Mouse (Mus musculus) intestine, embryonic 16.5 days (tissue): ENCODE results near the gene Il11ra1. TPM values are rescaled to one million over a fixed set of nuclear protein-coding genes. Genes with fewer than 3 reads are reported as not detected.
"Not testable (repeated sequence)": the region's sequence is repeated elsewhere in the genome, so short reads cannot be mapped to it uniquely, and the experiment has no call there.

Source experiments
- ATAC-seq: fragments of 200-750 bp; cut with Nextera tagmentation; 2 replicates; pipeline ENCODE4 v1.8.0; 2017; ENCODE audit warnings: moderate TSS enrichment, moderate library complexity
- H3K27ac ChIP-seq: fragments of 300-500 bp; sonication (generic); 2 replicates; pipeline ENCODE4 v1.5.1; 2014; ENCODE audit warnings: mild to moderate bottlenecking, low read length
- H3K27me3 ChIP-seq: fragments of 300-500 bp; sonication (generic); replicated peaks from 2 replicates; pipeline ENCODE4 v1.6.1; 2014; ENCODE audit warnings: low read length, control low read depth, mixed read lengths; ENCODE audit not compliant: control insufficient read depth, insufficient read depth
- H3K36me3 ChIP-seq: fragments of 300-500 bp; sonication (generic); 2 replicates; pipeline ENCODE4 v1.6.1; 2014; ENCODE audit warnings: low read length, control low read depth; ENCODE audit not compliant: control insufficient read depth, insufficient read depth
- H3K4me1 ChIP-seq: fragments of 300-500 bp; sonication (generic); 2 replicates; pipeline ENCODE4 v1.6.1; 2014; ENCODE audit warnings: low read length, control low read depth, mixed read lengths; ENCODE audit not compliant: control insufficient read depth, insufficient read depth
- H3K4me2 ChIP-seq: fragments of 300-500 bp; sonication (generic); 2 replicates; pipeline ENCODE4 v1.6.1; 2014; ENCODE audit warnings: low read depth, low read length, control low read depth
- H3K4me3 ChIP-seq: fragments of 300-500 bp; sonication (generic); 2 replicates; pipeline ENCODE4 v1.5.1; 2014; ENCODE audit warnings: mild to moderate bottlenecking, low read length
- H3K9ac ChIP-seq: fragments of 300-500 bp; sonication (generic); 2 replicates; pipeline ENCODE4 v1.6.1; 2014; ENCODE audit warnings: low read depth, low read length
- H3K9me3 ChIP-seq: fragments of 300-500 bp; sonication (generic); 2 replicates; pipeline ENCODE4 v1.6.1; 2016; ENCODE audit warnings: low read length, control low read depth; ENCODE audit not compliant: control insufficient read depth
- WGBS: fragments of 180-500 bp; shearing (Covaris S2); extraction: QIAGEN DNeasy Blood & Tissue Kit; methylation state at CpG from one replicate; pipeline ENCODE4 v1.1.7; 2014; 5-methylcytosine and 5-hydroxymethylcytosine counted together
- polyA plus RNA-seq: library from polyadenylated mRNA; unstranded; fragments of >200 nt; fragmentation: Nextera tagmentation; extraction: Ambion mirVana; gene quantifications from 2 replicates; pipeline ENCODE4 v1.2.1, GENCODE M21; 2015

Gene Il11ra1
- polyA plus RNA-seq, 1 experiment from 2014 or later: 125 TPM

GRCm38 (mm10) chr4:41760288-41760721, 60.5 kb downstream of the Il11ra1 start:
- peak overlapping the region; percentile 95 for H3K27ac ChIP-seq
- H3K4me1 ChIP-seq: peaks cover 42% of the 10 kb centered on the region
- 0 out of 2 replicates have a peak, but pooled peaks cover 6% of the 10 kb centered on the region for H3K36me3 ChIP-seq
- H3K4me3 ChIP-seq: peak overlapping the region; percentile 52
- under 1% methylated on average over 15 of the region's 15 CpGs for WGBS
- H3K9ac ChIP-seq: peak overlapping the region; percentile 73
- peak overlapping the region; percentile 75 for H3K4me2 ChIP-seq
- no peaks in the 10 kb centered on the region for H3K27me3 ChIP-seq
- H3K9me3 ChIP-seq: no peaks in the 10 kb centered on the region
- ATAC-seq: peak; percentile 94

- WGBS: 66% methylated on average over 4 of the region's 4 CpGs
- ATAC-seq: peak; percentile 6; the same call in 1 of the 2 replicates
- H3K4me3 ChIP-seq: peak overlapping the region; percentile 52
Measured at GRCm38 (mm10) chr4:41760911-41761310, 61.1 kb downstream of the Il11ra1 start.

GRCm38 (mm10) chr4:41761680-41762079, 61.9 kb downstream of the Il11ra1 start:
- H3K4me2 ChIP-seq: peak overlapping the region; percentile 75
- H3K27ac ChIP-seq: peak overlapping the region; percentile 95
- peak overlapping the region; percentile 52 for H3K4me3 ChIP-seq
- ATAC-seq: no peak
- no peaks in the 10 kb centered on the region for H3K9me3 ChIP-seq
- no peaks in the 10 kb centered on the region for H3K27me3 ChIP-seq
- peaks cover 36% of the 10 kb centered on the region for H3K4me1 ChIP-seq
- peak overlapping the region; percentile 73 for H3K9ac ChIP-seq
- 0 out of 2 replicates have a peak, but pooled peaks cover 6% of the 10 kb centered on the region for H3K36me3 ChIP-seq

More at GRCm38 (mm10) chr4:41760911-41761310, 61.1 kb downstream of the Il11ra1 start:
- H3K27me3 ChIP-seq: no peaks in the 10 kb centered on the region
- H3K27ac ChIP-seq: peak overlapping the region; percentile 95
- peak overlapping the region; percentile 73 for H3K9ac ChIP-seq
- peaks cover 42% of the 10 kb centered on the region for H3K4me1 ChIP-seq
- peak overlapping the region; percentile 75 for H3K4me2 ChIP-seq
- no peaks in the 10 kb centered on the region for H3K9me3 ChIP-seq
- 0 out of 2 replicates have a peak, but pooled peaks cover 6% of the 10 kb centered on the region for H3K36me3 ChIP-seq

GRCm38 (mm10) chr4:41762099-41762687, 62.4 kb downstream of the Il11ra1 start:
- peak; percentile 2; the same call in 1 of the 2 replicates for ATAC-seq
- WGBS: 33% methylated on average over 8 of the region's 8 CpGs
- 0 out of 2 replicates have a peak, but pooled peaks cover 4% of the 10 kb centered on the region for H3K36me3 ChIP-seq
- H3K9ac ChIP-seq: peak overlapping the region; percentile 53
- peaks cover 34% of the 10 kb centered on the region for H3K4me1 ChIP-seq
- peak overlapping the region; percentile 95 for H3K27ac ChIP-seq
- no peaks in the 10 kb centered on the region for H3K27me3 ChIP-seq
- peak overlapping the region; percentile 75 for H3K4me2 ChIP-seq
- H3K9me3 ChIP-seq: no peaks in the 10 kb centered on the region
- peak overlapping the region; percentile 19; the same call in 1 of the 2 replicates for H3K4me3 ChIP-seq

GRCm38 (mm10) chr4:41762688-41763114, 62.9 kb downstream of the Il11ra1 start:
- Histone ChIP-seq H3K4me1 (peaks cover 29% of the 10 kb centered on the region), H3K9ac (peak overlapping the region; percentile 53; the same call in 1 of the 2 replicates), H3K27ac (peak overlapping the region; percentile 95), H3K4me2 (peak overlapping the region; percentile 75), H3K4me3 (peak overlapping the region; percentile 19; the same call in 1 of the 2 replicates)
- ATAC-seq, H3K27me3 ChIP-seq, H3K36me3 ChIP-seq, H3K9me3 ChIP-seq: not testable (repeated sequence)
- 41% methylated on average over 8 of the region's 8 CpGs for WGBS

- not testable (repeated sequence) for H3K27me3 ChIP-seq, H3K36me3 ChIP-seq, H3K4me3 ChIP-seq, H3K27ac ChIP-seq, ATAC-seq, H3K9me3 ChIP-seq, H3K4me2 ChIP-seq, H3K9ac ChIP-seq
- H3K4me1 ChIP-seq: peaks cover 29% of the 10 kb centered on the region
- WGBS: 74% methylated on average over 3 of the region's 6 CpGs
Measured at GRCm38 (mm10) chr4:41763176-41763575, 63.4 kb downstream of the Il11ra1 start.

- H3K9me3 ChIP-seq, H3K27ac ChIP-seq, ATAC-seq, H3K36me3 ChIP-seq, H3K4me3 ChIP-seq, H3K4me1 ChIP-seq, H3K27me3 ChIP-seq, H3K4me2 ChIP-seq, H3K9ac ChIP-seq: not testable (repeated sequence)
- 74% methylated on average over 10 of the region's 10 CpGs for WGBS
Measured at GRCm38 (mm10) chr4:41767301-41767700, 67.5 kb downstream of the Il11ra1 start.

GRCm38 (mm10) chr4:41772946-41773345, 73.2 kb downstream of the Il11ra1 start:
- not testable (repeated sequence) for H3K27ac ChIP-seq, H3K4me1 ChIP-seq, H3K9me3 ChIP-seq, ATAC-seq, H3K27me3 ChIP-seq, H3K36me3 ChIP-seq
- 8% methylated on average over 7 of the region's 16 CpGs for WGBS
- Histone ChIP-seq H3K4me2 (peak overlapping the region; percentile 48), H3K9ac (0 out of 2 replicates have a peak overlapping the region, but pooled peaks have one; percentile 48), H3K4me3 (peak overlapping the region; percentile 37)

GRCm38 (mm10) chr4:41773502-41773901, 73.7 kb downstream of the Il11ra1 start:
- H3K4me2 ChIP-seq: peak overlapping the region; percentile 32; the same call in 1 of the 2 replicates
- not testable (repeated sequence) for H3K27ac ChIP-seq, ATAC-seq, H3K36me3 ChIP-seq, H3K9ac ChIP-seq, H3K27me3 ChIP-seq, H3K9me3 ChIP-seq, H3K4me1 ChIP-seq
- 2% methylated on average over 17 of the region's 25 CpGs for WGBS
- H3K4me3 ChIP-seq: peak overlapping the region; percentile 40
